Mouse (Mus musculus) forebrain, embryonic 15.5 days (tissue): ENCODE data around the gene Ntrk1. TPM values are rescaled to one million over a fixed set of nuclear protein-coding genes. Genes with fewer than 3 reads are reported as not detected.

Experiments
- ATAC-seq: fragments of 200-750 bp; cut with Nextera tagmentation; replicated peaks from 2 replicates; pipeline ENCODE4 v1.8.0; 2017; ENCODE audit warnings: mild to moderate bottlenecking, moderate TSS enrichment, moderate library complexity
- H3K27ac ChIP-seq: fragments of 300-500 bp; sonication (generic); replicated peaks from 2 replicates; pipeline ENCODE4 v1.5.1; 2015; ENCODE audit warnings: mild to moderate bottlenecking, inconsistent platforms
- H3K27me3 ChIP-seq: fragments of 300-500 bp; sonication (generic); 2 replicates; pipeline ENCODE4 v1.6.1; 2015; ENCODE audit warnings: inconsistent platforms
- H3K36me3 ChIP-seq: fragments of 300-500 bp; sonication (generic); 2 replicates; pipeline ENCODE4 v1.6.1; 2015; ENCODE audit warnings: mild to moderate bottlenecking, inconsistent platforms
- H3K4me1 ChIP-seq: fragments of 300-500 bp; sonication (generic); 2 replicates; pipeline ENCODE4 v1.6.1; 2015; ENCODE audit warnings: inconsistent platforms
- H3K4me2 ChIP-seq: fragments of 300-500 bp; sonication (generic); replicated peaks from 2 replicates; pipeline ENCODE4 v1.6.1; 2015; ENCODE audit warnings: mild to moderate bottlenecking, inconsistent platforms
- H3K4me3 ChIP-seq: fragments of 300-500 bp; sonication (generic); 2 replicates; pipeline ENCODE4 v1.5.1; 2015; ENCODE audit warnings: mild to moderate bottlenecking, inconsistent platforms
- H3K9ac ChIP-seq: fragments of 300-500 bp; sonication (generic); replicated peaks from 2 replicates; pipeline ENCODE4 v1.6.1; 2015; ENCODE audit warnings: mild to moderate bottlenecking, inconsistent platforms
- H3K9me3 ChIP-seq: fragments of 300-500 bp; sonication (generic); 2 replicates; pipeline ENCODE4 v1.6.1; 2016; ENCODE audit warnings: inconsistent platforms
- WGBS: fragments of 180-500 bp; shearing (Covaris S2); methylation state at CpG from one replicate; pipeline ENCODE4 v1.1.7; 2015; ENCODE audit warnings: mixed read lengths; 5-methylcytosine and 5-hydroxymethylcytosine counted together
- polyA plus RNA-seq: library from polyadenylated mRNA; unstranded; fragments of >200 nt; fragmentation: Nextera tagmentation; extraction: Ambion mirVana; gene quantifications from 2 replicates; pipeline ENCODE4 v1.2.1, GENCODE M21; 2015

Ntrk1 gene
- polyA plus RNA-seq, 1 experiment from 2014 or later: 1.0 TPM

DNA sequence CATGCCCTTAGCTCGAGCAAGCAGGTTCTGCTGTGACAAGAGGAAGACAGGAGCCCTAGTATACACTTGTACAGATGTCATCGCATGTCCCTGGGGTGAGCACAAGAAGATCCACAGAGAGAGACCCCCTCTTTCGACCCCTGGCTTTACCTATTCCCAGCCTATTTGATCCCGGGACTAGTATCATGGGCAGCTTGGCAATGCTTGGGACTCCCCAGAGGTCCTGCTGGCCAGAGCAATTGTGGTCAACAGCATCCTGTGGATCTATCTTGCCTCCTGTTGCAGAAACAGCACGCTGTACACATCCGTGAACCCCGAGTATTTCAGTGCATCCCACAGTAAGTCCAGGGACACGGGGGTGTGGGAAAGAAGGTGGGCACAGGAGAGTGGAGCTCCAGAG, 16.3 kb upstream of the Ntrk1 start:
- Histone ChIP-seq H3K4me2 (no peak overlapping the region), H3K4me1 (peaks cover 7% of the 10 kb centered on the region), H3K9me3 (no peaks in the 10 kb centered on the region), H3K36me3 (no peaks in the 10 kb centered on the region), H3K27me3 (peaks cover 43% of the 10 kb centered on the region), H3K4me3 (no peak overlapping the region), H3K27ac (no peak overlapping the region), H3K9ac (no peak overlapping the region)
- WGBS: 82% methylated on average over 8 of the region's 8 CpGs
- ATAC-seq: no peak

DNA sequence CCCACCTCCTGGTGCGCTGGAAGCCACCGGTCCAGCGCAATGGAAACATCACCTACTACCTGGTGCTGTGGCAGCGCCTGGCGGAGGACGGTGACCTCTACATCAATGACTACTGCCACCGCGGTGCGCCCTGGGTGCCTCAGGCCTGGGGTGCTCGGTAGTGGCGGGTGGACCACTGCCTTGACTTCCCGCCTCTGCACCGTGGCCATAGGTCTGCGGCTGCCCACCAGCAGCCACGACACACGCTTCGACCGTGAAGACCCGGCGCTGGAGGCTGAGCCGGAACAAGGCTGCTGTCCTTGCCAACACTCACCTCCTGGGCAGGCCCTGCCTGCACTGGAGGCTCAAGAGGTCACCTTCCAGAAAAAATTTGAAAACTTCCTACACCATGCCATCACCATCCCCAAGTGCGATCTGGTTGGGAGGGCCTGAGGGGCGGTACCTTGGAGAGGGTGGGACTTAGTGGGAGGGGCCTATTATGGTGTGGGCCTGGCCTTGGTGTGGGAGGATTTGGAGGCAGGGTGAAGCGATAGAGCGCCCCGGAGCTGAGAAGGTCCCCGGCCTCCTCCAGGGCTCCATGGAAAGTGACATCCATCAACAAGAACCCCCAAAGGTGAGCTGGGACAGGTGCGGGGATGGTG, 14.5 kb upstream of the Ntrk1 start:
- Histone ChIP-seq H3K4me3 (peak overlapping the region; percentile 16), H3K36me3 (no peaks in the 10 kb centered on the region), H3K4me2 (peak overlapping the region; percentile 26), H3K27ac (no peak overlapping the region), H3K9me3 (no peaks in the 10 kb centered on the region), H3K4me1 (peaks cover 7% of the 10 kb centered on the region), H3K27me3 (peaks cover 54% of the 10 kb centered on the region), H3K9ac (no peak overlapping the region)
- 0 out of 2 replicates have a peak, but pooled peaks have one; percentile 38 for ATAC-seq
- WGBS: 5% methylated on average over 28 of the region's 28 CpGs

DNA sequence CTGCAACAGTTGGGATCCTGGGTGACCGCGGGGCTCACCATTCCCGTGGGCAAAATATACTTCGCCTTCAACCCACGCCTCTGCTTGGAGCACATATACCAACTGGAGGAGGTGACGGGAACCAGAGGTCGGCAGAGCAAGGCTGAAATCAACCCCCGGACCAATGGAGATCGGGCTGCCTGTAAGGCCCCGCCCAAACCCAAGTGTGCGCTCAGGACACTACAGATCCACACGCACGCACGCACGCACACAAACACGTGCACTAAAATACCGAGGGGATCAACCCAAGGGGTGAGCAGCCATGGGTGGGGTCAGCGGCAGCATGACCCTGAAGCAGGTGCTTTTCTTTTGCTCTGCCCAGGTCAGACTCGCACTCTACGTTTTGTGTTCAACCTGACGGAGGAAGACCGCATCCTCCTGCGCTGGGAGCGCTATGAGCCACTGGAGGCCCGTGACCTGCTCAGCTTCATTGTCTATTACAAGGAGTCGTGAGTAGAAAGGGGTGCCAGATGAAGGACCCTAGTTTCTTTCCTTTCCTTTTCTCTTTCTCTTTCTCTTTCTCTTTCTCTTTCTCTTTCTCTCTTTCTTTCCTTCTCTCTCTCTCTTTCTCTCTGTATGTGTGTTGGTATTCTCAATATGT, 9.2 kb upstream of the Ntrk1 start:
- Histone ChIP-seq H3K27ac (no peak overlapping the region), H3K9me3 (no peaks in the 10 kb centered on the region), H3K4me2 (peak overlapping the region; percentile 43), H3K4me1 (peaks cover 4% of the 10 kb centered on the region), H3K27me3 (peaks cover 58% of the 10 kb centered on the region), H3K9ac (no peak overlapping the region), H3K36me3 (no peaks in the 10 kb centered on the region), H3K4me3 (peak overlapping the region; percentile 22)
- no peak for ATAC-seq
- 4% methylated on average over 26 of the region's 26 CpGs for WGBS

DNA sequence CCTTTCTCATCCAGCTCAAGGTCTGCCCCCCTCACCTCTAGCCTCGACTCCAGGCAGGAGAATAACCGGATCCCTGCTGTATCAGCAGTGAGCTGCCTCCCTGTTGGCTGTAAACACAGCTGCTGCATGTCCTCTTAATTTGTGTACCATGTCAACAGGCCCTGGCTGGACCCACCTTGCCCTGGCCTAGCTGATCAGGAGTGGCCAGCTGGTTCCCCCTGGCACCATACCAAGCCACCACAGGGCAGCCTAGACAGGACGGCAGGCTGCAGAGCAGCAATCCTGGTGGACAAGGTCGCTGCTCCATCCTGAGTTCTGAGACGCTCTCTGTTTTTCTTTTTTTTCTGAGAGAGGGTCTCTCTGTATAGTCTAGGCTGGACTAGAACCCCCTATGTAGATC, 6.7 kb upstream of the Ntrk1 start:
- Histone ChIP-seq H3K4me3 (no peak overlapping the region), H3K9me3 (no peaks in the 10 kb centered on the region), H3K4me2 (no peak overlapping the region), H3K4me1 (peaks cover 7% of the 10 kb centered on the region), H3K36me3 (no peaks in the 10 kb centered on the region), H3K27ac (no peak overlapping the region), H3K27me3 (peaks cover 61% of the 10 kb centered on the region; the same call in 1 of the 2 replicates), H3K9ac (no peak overlapping the region)
- 61% methylated on average over 5 of the region's 5 CpGs for WGBS
- ATAC-seq: no peak

DNA sequence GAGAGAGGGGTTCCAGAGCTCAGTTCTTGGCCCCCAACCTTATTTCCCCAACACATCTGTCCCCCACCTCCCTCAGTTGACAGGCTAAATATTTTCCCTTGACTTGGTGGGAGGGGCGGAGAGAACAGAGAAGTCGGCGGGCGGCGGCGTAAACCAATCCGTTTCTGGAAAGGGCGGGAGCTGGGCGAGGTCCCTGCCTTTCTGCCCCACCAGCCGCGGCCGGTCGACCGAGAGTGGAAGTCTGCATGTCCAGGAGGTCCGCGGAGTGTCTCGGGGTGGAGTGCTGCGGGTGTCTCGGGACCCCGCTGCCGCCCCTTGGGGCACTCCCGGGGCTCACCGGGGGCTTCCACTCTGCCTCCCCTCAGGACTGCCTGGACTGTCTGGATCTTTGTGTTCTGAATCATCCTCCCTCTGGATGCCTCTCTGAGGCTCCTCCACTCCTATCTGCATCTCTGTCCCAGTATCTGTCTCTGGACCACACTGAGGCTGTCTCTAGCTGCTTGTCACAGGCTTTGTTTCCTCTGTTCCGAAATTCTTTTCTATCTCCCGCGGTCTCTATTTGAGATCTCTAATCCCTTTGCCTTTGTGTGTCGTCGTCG, 1.9 kb upstream of the Ntrk1 start, which contains the start of gene Insrr:
Gene Insrr, plus strand, starts transcription at position 216 of the 599 bp plus-strand sequence.
- H3K4me3 ChIP-seq: peak within 1 kb of the TSS; percentile 30
- H3K9ac ChIP-seq: peak within 1 kb of the TSS; percentile 17; the same call in 1 of the 2 replicates
- under 1% methylated on average over 29 of the region's 29 CpGs for WGBS
- no peaks in the 10 kb centered on the region for H3K36me3 ChIP-seq
- H3K4me2 ChIP-seq: peak within 1 kb of the TSS; percentile 50
- ATAC-seq: no peak
- H3K27ac ChIP-seq: no peak within 1 kb of the TSS
- peaks cover 77% of the 10 kb centered on the region for H3K27me3 ChIP-seq
- H3K4me1 ChIP-seq: peaks cover 19% of the 10 kb centered on the region
- no peaks in the 10 kb centered on the region for H3K9me3 ChIP-seq

DNA sequence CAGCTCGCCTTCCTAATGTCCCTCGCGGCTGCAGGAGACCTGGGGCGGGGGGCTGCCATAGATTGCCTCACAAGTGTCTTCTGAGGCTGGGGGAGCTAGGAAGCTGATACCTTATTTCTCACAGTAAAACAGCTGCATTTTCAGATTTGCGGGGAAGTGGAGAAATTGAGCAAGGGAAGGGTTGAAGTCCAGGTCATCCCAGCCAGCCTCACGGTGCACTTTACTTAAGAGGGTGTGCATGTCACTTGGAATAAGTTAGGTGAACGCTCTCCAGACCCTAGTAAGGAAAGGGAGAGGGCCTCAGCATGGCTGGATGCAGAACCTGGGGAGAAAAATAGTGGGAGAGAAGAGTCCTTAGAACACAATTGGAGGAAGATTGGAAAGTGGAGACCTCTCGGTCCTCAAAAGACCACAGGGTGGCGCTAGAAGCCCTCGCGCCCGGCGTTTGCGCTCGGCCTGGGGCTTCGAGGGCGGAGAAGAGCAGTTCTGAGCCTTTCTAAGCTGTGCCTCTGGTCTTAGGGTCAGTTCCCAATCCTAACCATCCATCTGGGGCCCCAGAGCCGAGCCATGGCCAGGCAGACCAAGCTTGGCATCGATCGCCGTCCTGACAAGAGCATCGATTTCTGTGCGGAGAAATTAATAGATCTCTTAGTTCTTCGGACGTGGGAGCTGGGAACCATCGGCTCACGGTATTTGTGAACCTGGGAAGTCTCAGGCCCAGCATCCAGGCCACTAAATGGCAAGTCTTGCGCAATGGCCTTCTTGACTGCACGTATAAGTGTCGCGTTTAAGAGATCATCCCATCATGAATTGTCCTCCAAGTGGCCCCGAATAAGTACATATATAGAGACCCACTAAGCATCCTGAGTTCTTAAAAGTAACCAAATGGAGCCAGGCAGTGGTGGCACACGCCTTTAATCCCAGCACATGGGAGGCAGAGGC, 645 bp upstream of the Ntrk1 start:
- Histone ChIP-seq H3K27ac (no peak overlapping the region), H3K36me3 (no peaks in the 10 kb centered on the region), H3K4me3 (peak overlapping the region; percentile 33), H3K9ac (0 out of 2 replicates have a peak overlapping the region, but pooled peaks have one; percentile 11), H3K4me1 (peaks cover 19% of the 10 kb centered on the region), H3K4me2 (peak overlapping the region; percentile 48), H3K27me3 (peaks cover 78% of the 10 kb centered on the region), H3K9me3 (no peaks in the 10 kb centered on the region)
- WGBS: 14% methylated on average over 33 of the region's 33 CpGs
- no peak for ATAC-seq

DNA sequence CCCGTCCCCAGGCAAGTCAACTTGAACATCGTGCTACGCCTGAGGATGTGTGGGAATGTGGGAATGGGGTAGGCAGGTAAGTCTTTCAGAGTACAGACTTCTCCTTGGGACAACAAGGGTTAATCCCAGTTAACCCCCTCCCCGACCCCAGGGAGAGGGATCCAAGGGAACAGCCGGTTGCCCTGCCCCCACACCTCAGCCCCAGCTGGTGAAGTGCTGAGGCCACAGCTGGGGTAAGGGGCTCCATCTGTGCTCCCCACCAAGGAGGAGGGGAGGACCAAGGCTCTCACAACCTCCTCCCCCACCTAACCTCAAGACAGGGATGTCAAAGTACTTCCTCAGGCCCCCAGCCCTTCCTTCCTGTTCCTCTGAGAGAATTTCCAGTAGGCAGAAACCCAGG, 5.2 kb downstream of the Ntrk1 start:
- Histone ChIP-seq H3K9me3 (no peaks in the 10 kb centered on the region), H3K27me3 (peaks cover 33% of the 10 kb centered on the region), H3K27ac (no peak overlapping the region), H3K9ac (no peak overlapping the region), H3K4me2 (no peak overlapping the region), H3K4me3 (no peak overlapping the region), H3K4me1 (peaks cover 8% of the 10 kb centered on the region), H3K36me3 (no peaks in the 10 kb centered on the region)
- ATAC-seq: no peak
- 29% methylated on average over 5 of the region's 5 CpGs for WGBS

DNA sequence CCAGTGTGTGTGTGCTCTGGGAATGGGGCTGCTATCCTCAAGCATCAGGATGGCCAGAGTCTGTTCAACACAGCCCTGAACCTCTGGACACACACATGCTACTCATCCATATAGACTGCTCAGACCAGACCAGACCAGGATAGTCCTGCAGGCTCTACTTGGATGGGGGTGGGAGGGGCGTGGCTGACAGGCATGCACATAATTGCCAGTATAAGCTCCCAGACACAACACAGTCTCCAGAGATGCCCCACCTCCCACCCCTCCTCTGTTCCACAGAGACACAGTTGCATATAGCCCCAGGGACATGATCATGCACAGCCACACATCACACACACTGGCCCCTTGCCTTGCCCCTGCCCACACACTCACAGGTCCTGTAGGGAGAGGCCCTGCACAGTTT, 5.7 kb downstream of the Ntrk1 start:
- ATAC-seq: no peak
- Histone ChIP-seq H3K27ac (no peak overlapping the region), H3K4me2 (no peak overlapping the region), H3K9me3 (no peaks in the 10 kb centered on the region), H3K4me1 (peaks cover 5% of the 10 kb centered on the region; the same call in 1 of the 2 replicates), H3K36me3 (no peaks in the 10 kb centered on the region), H3K4me3 (no peak overlapping the region), H3K27me3 (peaks cover 28% of the 10 kb centered on the region), H3K9ac (no peak overlapping the region)
- WGBS: 59% methylated on average over 1 of the region's 1 CpGs

DNA sequence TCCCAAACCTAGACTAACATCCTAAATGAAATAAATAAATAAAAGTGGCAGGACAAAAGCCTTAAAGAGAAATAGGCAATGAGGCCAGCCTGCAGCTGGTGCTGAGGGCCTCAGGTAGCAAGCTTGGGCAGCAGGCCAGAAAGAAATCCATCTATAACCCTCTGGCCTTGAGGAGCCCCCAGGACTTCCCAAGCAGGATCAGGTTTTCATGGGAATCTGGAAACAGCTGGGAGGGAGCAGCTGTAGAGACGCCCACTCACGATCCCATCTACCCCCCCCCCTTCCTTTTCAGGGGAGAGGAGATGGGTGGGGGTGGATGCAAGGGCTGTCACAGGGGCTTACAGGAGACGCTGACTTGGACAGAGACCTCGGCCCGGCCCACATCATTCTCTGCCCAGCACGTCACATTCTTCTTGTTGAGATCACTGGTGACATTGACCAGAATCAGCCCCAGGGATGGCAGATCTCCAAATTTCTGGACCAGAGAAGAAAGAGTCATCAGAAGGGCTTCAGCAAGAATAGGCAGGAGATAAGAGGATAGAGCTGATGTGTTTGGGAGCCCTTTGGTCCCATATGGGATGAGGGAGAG, 9.2 kb downstream of the Ntrk1 start:
- Histone ChIP-seq H3K4me3 (no peak overlapping the region), H3K4me1 (peaks cover 5% of the 10 kb centered on the region; the same call in 1 of the 2 replicates), H3K4me2 (no peak overlapping the region), H3K9me3 (no peaks in the 10 kb centered on the region), H3K27ac (no peak overlapping the region), H3K36me3 (no peaks in the 10 kb centered on the region), H3K27me3 (no peaks in the 10 kb centered on the region), H3K9ac (no peak overlapping the region)
- no peak for ATAC-seq
- 59% methylated on average over 6 of the region's 6 CpGs for WGBS

DNA sequence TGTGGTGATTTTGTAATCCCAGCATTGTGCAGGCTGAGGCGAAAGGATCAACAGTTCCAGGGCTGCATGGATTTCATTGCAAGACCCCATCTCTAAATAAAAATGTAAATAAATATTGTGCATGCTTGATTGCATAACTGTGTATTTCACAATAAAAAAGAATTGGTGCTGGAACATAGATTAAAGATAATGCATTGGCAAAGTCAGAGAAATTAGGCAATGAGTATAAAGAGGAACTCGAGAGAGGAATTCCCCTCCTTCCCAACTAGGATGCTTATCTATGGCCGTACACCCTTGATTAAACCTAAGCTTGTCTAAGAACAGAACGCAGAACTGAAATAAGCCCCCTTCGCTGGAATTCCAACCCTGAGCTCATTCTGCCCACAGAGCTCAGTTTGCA, 9.8 kb downstream of the Ntrk1 start:
- H3K27me3 ChIP-seq: no peaks in the 10 kb centered on the region
- 81% methylated on average over 5 of the region's 5 CpGs for WGBS

DNA sequence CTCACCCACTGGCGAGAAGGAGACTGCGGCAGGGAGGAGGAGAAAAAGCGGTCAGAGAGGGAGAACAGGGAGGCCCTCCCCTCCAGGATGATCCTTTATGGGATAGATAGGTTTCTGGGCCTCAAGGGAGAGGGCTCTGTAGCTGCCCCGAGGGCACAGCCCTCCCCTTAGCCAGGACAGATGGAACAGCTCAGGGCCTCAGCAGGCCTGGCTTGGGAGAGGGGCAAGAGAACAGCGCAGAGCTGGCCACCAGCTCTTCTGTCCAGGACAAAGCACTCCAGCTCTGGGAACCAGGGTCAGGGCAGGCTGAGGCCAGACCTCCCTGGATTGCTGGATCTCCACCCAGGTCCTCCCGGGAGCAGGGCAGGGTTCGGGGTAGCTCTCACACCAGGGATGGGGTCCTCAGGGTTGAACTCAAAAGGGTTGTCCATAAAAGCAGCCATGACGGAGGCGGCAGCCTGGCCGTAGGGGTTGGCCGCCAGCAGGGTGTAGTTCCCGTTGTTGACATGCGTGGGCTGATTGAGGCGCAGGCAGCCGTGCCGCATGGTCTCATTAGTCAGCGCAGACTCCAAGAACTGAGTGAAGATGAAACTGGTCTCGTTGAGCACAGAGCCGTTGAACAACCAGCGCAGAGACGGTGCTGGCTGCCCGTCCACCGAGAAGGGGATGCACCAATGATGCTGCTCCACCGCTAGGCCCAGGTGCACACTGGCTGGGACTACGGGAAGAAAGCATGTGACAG, 11.5 kb downstream of the Ntrk1 start:
- no peaks in the 10 kb centered on the region for H3K27me3 ChIP-seq
- no peaks in the 10 kb centered on the region for H3K4me1 ChIP-seq
- H3K9ac ChIP-seq: no peak overlapping the region
- WGBS: 86% methylated on average over 25 of the region's 25 CpGs
- H3K4me2 ChIP-seq: no peak overlapping the region
- no peak overlapping the region for H3K27ac ChIP-seq
- ATAC-seq: no peak
- no peaks in the 10 kb centered on the region for H3K9me3 ChIP-seq
- no peak overlapping the region for H3K4me3 ChIP-seq
- no peaks in the 10 kb centered on the region for H3K36me3 ChIP-seq

More for the DNA sequence above, 9.8 kb downstream of the Ntrk1 start:
- no peaks in the 10 kb centered on the region for H3K36me3 ChIP-seq
- no peak overlapping the region for H3K9ac ChIP-seq
- H3K4me3 ChIP-seq: no peak overlapping the region
- peaks cover 5% of the 10 kb centered on the region; the same call in 1 of the 2 replicates for H3K4me1 ChIP-seq
- no peaks in the 10 kb centered on the region for H3K9me3 ChIP-seq
- H3K27ac ChIP-seq: no peak overlapping the region
- no peak overlapping the region for H3K4me2 ChIP-seq
- ATAC-seq: no peak
